Mouse (Mus musculus) midbrain, postnatal 0 days (tissue): Measurements from ENCODE around the gene Dbnl. TPM values are rescaled to one million over a fixed set of nuclear protein-coding genes. Genes with fewer than 3 reads are reported as not detected.

ENCODE experiments used
- ATAC-seq: fragments of 200-750 bp; cut with Nextera tagmentation; 2 replicates; pipeline ENCODE4 v1.8.0; 2017; ENCODE audit warnings: moderate number of reproducible peaks, mild to moderate bottlenecking, moderate TSS enrichment, moderate library complexity; ENCODE audit not compliant: low FRiP score
- DNase-seq: peaks from one replicate; pipeline ENCODE4 v3.0.0-alpha.2; 2015; ENCODE audit warnings: low spot score
- H3K27ac ChIP-seq: fragments of 300-500 bp; sonication (generic); 2 replicates; pipeline ENCODE4 v1.5.1; 2014; ENCODE audit warnings: low read depth, mild to moderate bottlenecking, low read length, mixed read lengths
- H3K27me3 ChIP-seq: fragments of 300-500 bp; sonication (generic); 2 replicates; pipeline ENCODE4 v1.6.1; 2014; ENCODE audit warnings: low read length, control low read depth, mixed read lengths; ENCODE audit not compliant: insufficient read depth
- H3K36me3 ChIP-seq: fragments of 300-500 bp; sonication (generic); 2 replicates; pipeline ENCODE4 v1.6.1; 2014; ENCODE audit warnings: low read length, control low read depth, mixed read lengths; ENCODE audit not compliant: insufficient read depth
- H3K4me1 ChIP-seq: fragments of 300-500 bp; sonication (generic); 2 replicates; pipeline ENCODE4 v1.6.1; 2014; ENCODE audit warnings: mild to moderate bottlenecking, control low read depth, antibody characterized with exemption, low read length, mixed read lengths; ENCODE audit not compliant: insufficient read depth
- H3K4me2 ChIP-seq: fragments of 300-500 bp; sonication (generic); 2 replicates; pipeline ENCODE4 v1.6.1; 2014; ENCODE audit warnings: low read depth, mild to moderate bottlenecking, low read length, mixed read lengths; ENCODE audit not compliant: poor library complexity, severe bottlenecking
- H3K4me3 ChIP-seq: fragments of 300-500 bp; sonication (generic); 2 replicates; pipeline ENCODE4 v1.5.1; 2014; ENCODE audit warnings: low read depth, mild to moderate bottlenecking, low read length, moderate library complexity
- H3K9ac ChIP-seq: fragments of 300-500 bp; sonication (generic); replicated peaks from 2 replicates; pipeline ENCODE4 v1.6.1; 2014; ENCODE audit warnings: mild to moderate bottlenecking, low read length, moderate library complexity, mixed read lengths; ENCODE audit not compliant: poor library complexity, severe bottlenecking
- H3K9me3 ChIP-seq: fragments of 300-500 bp; sonication (generic); 2 replicates; pipeline ENCODE4 v1.6.1; 2016; ENCODE audit warnings: low read length, control low read depth
- CTCF ChIP-seq: IDR thresholded peaks from 2 replicates; pipeline ENCODE4 v1.5.1; 2016; ENCODE audit warnings: antibody characterized with exemption, mild to moderate bottlenecking
- WGBS: fragments of 180-500 bp; shearing (Covaris S2); extraction: QIAGEN DNeasy Blood & Tissue Kit; methylation state at CpG from one replicate; pipeline ENCODE4 v1.1.7; 2014; 5-methylcytosine and 5-hydroxymethylcytosine counted together
- polyA plus RNA-seq: library from polyadenylated mRNA; unstranded; fragments of >200 nt; fragmentation: Nextera tagmentation; extraction: Ambion mirVana; gene quantifications from 2 replicates; pipeline ENCODE4 v1.2.1, GENCODE M21; 2015
- total RNA-seq: library from RNA; depleted of rRNA; stranded (reverse); fragments of >200 nt; gene quantifications from 2 replicates; pipeline ENCODE4 v1.2.3, GENCODE M21; 2014; rRNA removed

The Dbnl gene
- total RNA-seq, result 82.2 and 90.8 TPM in 2 replicates
- polyA plus RNA-seq, result 135 and 143 TPM in 2 replicates

GRCm38 (mm10) chr11:5788056-5789014, at the start of gene Dbnl:
TSS of gene Dbnl (plus strand) at chr11:5788488.
- peak within 1 kb of the TSS; percentile 88 for H3K27ac ChIP-seq
- peak; percentile 77 for TF ChIP-seq CTCF
- H3K4me2 ChIP-seq, result peak within 1 kb of the TSS; percentile 55
- no peaks in the 10 kb centered on the region for H3K27me3 ChIP-seq
- H3K4me3 ChIP-seq, result peak within 1 kb of the TSS; percentile 61
- H3K9me3 ChIP-seq, result no peaks in the 10 kb centered on the region
- peak within 1 kb of the TSS; percentile 78 for H3K9ac ChIP-seq
- WGBS, result under 1% methylated on average over 74 of the region's 74 CpGs
- DNase-seq (peak; percentile 95), ATAC-seq (peak; percentile 94)
- peaks cover 14% of the 10 kb centered on the region; the same call in 1 of the 2 replicates for H3K4me1 ChIP-seq
- peaks cover 15% of the 10 kb centered on the region for H3K36me3 ChIP-seq

GRCm38 (mm10) chr11:5738888-5739632, 49.2 kb upstream of the Dbnl start:
- no peak overlapping the region for H3K9ac ChIP-seq
- no peak for TF ChIP-seq CTCF
- H3K36me3 ChIP-seq, result no peaks in the 10 kb centered on the region
- no peak overlapping the region for H3K4me2 ChIP-seq
- ATAC-seq (no peak), DNase-seq (no peak)
- H3K27me3 ChIP-seq, result no peaks in the 10 kb centered on the region
- 0 out of 2 replicates have a peak, but pooled peaks cover 4% of the 10 kb centered on the region for H3K4me1 ChIP-seq
- H3K4me3 ChIP-seq, result no peak overlapping the region
- WGBS, result 82% methylated on average over 5 of the region's 5 CpGs
- no peaks in the 10 kb centered on the region for H3K9me3 ChIP-seq
- no peak overlapping the region for H3K27ac ChIP-seq

DNA sequence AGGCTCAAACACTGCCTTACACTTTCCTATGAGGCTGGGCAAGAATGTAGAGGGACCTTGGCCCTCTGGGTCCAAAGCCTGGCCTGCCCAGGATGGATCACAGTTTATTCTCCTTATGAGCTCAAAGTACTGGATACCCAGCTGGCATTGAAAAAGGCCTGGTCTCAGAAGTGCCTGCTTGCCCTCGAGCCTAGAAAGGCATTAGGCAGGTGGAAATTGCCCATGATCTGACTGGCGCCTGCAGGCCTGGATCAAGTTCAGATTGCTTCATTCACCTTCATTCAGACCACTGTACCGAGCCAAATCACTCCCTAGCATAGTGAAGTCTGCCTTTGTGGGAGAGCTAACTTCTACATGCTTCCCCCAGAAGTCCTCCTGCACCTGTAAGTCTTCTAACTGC, 48.4 kb upstream of the Dbnl start:
- Histone ChIP-seq H3K27me3 (no peaks in the 10 kb centered on the region), H3K36me3 (no peaks in the 10 kb centered on the region), H3K27ac (no peak overlapping the region), H3K9me3 (no peaks in the 10 kb centered on the region), H3K4me1 (0 out of 2 replicates have a peak, but pooled peaks cover 4% of the 10 kb centered on the region), H3K4me2 (peak overlapping the region; percentile 91), H3K4me3 (peak overlapping the region; percentile 95), H3K9ac (0 out of 2 replicates have a peak overlapping the region, but pooled peaks have one; percentile 19)
- no peak for TF ChIP-seq CTCF
- ATAC-seq, result no peak
- 53% methylated on average over 3 of the region's 3 CpGs for WGBS
- peak; percentile 5 for DNase-seq

DNA sequence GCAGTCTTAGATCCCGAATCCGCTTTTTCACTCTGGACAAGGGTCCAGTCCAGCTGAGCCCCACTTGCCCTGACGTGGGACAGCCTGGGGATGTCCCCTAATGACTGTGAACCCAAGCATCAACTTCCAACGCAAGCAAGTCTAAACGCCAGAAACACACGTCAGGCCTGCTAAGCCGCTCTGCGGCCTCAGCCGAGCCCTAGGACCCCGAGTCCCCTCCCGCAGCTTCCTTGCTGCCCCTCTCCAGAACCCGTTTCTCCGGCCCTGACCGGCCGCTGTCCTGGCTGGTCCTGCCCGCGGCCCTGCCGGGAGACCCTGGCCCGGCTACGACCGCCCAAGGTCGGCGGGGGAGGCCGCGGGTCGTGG, 47.7 kb upstream of the Dbnl start:
- H3K27ac ChIP-seq, result peak overlapping the region; percentile 91
- H3K4me1 ChIP-seq, result 0 out of 2 replicates have a peak, but pooled peaks cover 4% of the 10 kb centered on the region
- no peaks in the 10 kb centered on the region for H3K9me3 ChIP-seq
- H3K4me3 ChIP-seq, result peak overlapping the region; percentile 95
- H3K36me3 ChIP-seq, result no peaks in the 10 kb centered on the region
- ATAC-seq, result peak; percentile 74
- peak overlapping the region; percentile 91 for H3K4me2 ChIP-seq
- DNase-seq, result peak; percentile 43
- no peaks in the 10 kb centered on the region for H3K27me3 ChIP-seq
- peak overlapping the region; percentile 93 for H3K9ac ChIP-seq
- WGBS, result under 1% methylated on average over 26 of the region's 26 CpGs
- no peak for TF ChIP-seq CTCF

DNA sequence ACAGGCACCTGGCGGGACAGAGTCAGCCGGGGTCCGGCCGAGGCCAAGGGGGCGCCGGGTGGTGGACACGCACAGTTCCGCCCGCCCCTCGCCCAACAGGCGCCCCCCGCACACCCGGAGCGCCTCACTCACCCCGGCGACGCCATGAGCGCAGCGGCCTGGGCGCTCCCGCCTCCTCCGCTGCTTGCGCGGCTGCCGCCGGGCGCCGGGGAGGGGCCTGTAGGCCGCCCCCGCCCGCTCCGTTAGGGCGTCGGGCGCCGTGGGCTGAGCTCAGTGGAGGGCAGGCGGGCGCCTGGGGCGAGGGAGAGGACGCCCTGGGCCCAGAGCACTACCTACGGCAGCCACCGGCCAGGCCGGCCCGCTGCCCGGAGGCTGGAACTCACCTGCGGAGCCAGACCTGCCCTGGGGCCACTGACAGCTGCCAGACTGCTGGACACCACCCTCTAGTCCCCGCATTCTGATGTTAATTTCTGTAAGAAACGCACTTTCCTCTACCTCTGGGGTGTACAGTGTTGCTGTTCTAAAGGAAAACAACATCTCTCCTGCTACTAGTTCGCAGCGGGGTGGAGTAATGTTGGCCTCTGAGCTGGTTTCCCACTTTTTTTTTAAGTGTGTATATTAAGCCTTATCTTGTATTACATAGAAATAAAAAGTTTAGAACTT, 47.2 kb upstream of the Dbnl start:
- Histone ChIP-seq H3K4me1 (0 out of 2 replicates have a peak, but pooled peaks cover 4% of the 10 kb centered on the region), H3K27ac (peak overlapping the region; percentile 91), H3K36me3 (no peaks in the 10 kb centered on the region), H3K9me3 (no peaks in the 10 kb centered on the region), H3K4me3 (peak overlapping the region; percentile 95), H3K9ac (peak overlapping the region; percentile 93), H3K4me2 (peak overlapping the region; percentile 91), H3K27me3 (no peaks in the 10 kb centered on the region)
- peak; percentile 65 for DNase-seq
- under 1% methylated on average over 34 of the region's 50 CpGs for WGBS
- TF ChIP-seq CTCF, result no peak
- ATAC-seq, result peak; percentile 91
